ENCODE assay signal across 8 mouse cellular contexts in genomic region chr10:17733057-17733456, GRCm38 (mm10). TPM values are rescaled to one million over a fixed set of nuclear protein-coding genes. Genes with fewer than 3 reads are reported as not detected.
DNase-seq lines count a peak whose midpoint lies in the region; ATAC-seq and TF ChIP-seq lines count a peak whose summit lies in the region.

No protein-coding gene starts in this region.

- H3K4me1 ChIP-seq in liver, embryonic 13.5 days (replicated peaks): peaks cover 7% of the 10 kb centered on the region
- peaks cover 3% of the 10 kb centered on the region; the same call in 1 of the 2 replicates for H3K4me1 ChIP-seq in thymus, adult 2 months (replicated peaks; ENCODE audit: control insufficient read depth, insufficient read depth, low read length)

- no peaks in the 10 kb centered on the region for H3K79me2 ChIP-seq in C2C12 (ENCODE audit: control insufficient read depth, insufficient read depth)

- TF ChIP-seq POLR2A in thymus, adult 2 months (IDR thresholded peaks at IDR 0.05; ENCODE audit: control insufficient read depth, extremely low read depth, insufficient read depth, low read length, poor library complexity): no peak

- no peaks in the 10 kb centered on the region for H3K27me3 ChIP-seq in C2C12 (ENCODE audit: control insufficient read depth, insufficient read depth, insufficient read length)
- no peaks in the 10 kb centered on the region for H3K27me3 ChIP-seq in liver, embryonic 13.5 days
- no peaks in the 10 kb centered on the region for H3K27me3 ChIP-seq in thymus, adult 2 months (ENCODE audit: control insufficient read depth, insufficient read depth, low read length)

- no peaks in the 10 kb centered on the region for H3K79me3 ChIP-seq in C2C12 (ENCODE audit: low read depth)

- H3K27ac ChIP-seq in liver, embryonic 13.5 days: no peak overlapping the region
- no peak overlapping the region for H3K27ac ChIP-seq in thymus, adult 2 months (ENCODE audit: control insufficient read depth, insufficient read depth, low read length)

- WGBS in liver, embryonic 13.5 days (ENCODE audit: insufficient replicate concordance): 23% methylated on average over 4 of the region's 4 CpGs
- 24% methylated on average over 4 of the region's 4 CpGs for WGBS in thymus, adult 2 months

- TF ChIP-seq CTCF in C2C12 (IDR thresholded peaks at IDR 0.05; ENCODE audit: control insufficient read depth, insufficient read depth, insufficient read length): peak; percentile 11
- no peak for TF ChIP-seq CTCF in thymus, adult 2 months (IDR thresholded peaks at IDR 0.05; ENCODE audit: borderline replicate concordance, control insufficient read depth, extremely low read depth, insufficient read depth, low read length, poor library complexity)

- H3K9ac ChIP-seq in liver, embryonic 13.5 days: no peak overlapping the region

- no peak overlapping the region for H3K4me3 ChIP-seq in C2C12 (ENCODE audit: insufficient read depth, poor library complexity, severe bottlenecking)
- H3K4me3 ChIP-seq in liver, embryonic 13.5 days (replicated peaks): no peak overlapping the region
- H3K4me3 ChIP-seq in thymus, adult 2 months (ENCODE audit: control insufficient read depth, insufficient read depth, low read length): no peak overlapping the region

- no peaks in the 10 kb centered on the region for H3K9me3 ChIP-seq in liver, embryonic 13.5 days (replicated peaks)

- DNase-seq in ZHBTc4 (ENCODE audit: low read depth, low spot score): peak; percentile 82
- DNase-seq in cerebellum, postnatal 4 days (ENCODE audit: low spot score in 2 of 2): peak; percentile 76 to 78
- DNase-seq in gastrocnemius, adult 8-10 months (ENCODE audit: low spot score in 2 of 2): peak; percentile 52 to 61
- DNase-seq in kidney, adult 8-10 months: peak; percentile 56 to 86
- peak; percentile 47 for DNase-seq in liver, embryonic 13.5 days
- DNase-seq in thymus, adult 2 months: peak; percentile 80

- ATAC-seq in liver, embryonic 13.5 days (ENCODE audit: low read depth): no peak
- ATAC-seq in neutrophil, adult 5-6 weeks (ENCODE audit: extremely low read depth, insufficient number of reproducible peaks, low FRiP score, poor library complexity, severe bottlenecking): peak; percentile 96

- H3K4me2 ChIP-seq in liver, embryonic 13.5 days: no peak overlapping the region

- no peaks in the 10 kb centered on the region for H3K36me3 ChIP-seq in C2C12 (ENCODE audit: control insufficient read depth, insufficient read depth)
- no peaks in the 10 kb centered on the region for H3K36me3 ChIP-seq in liver, embryonic 13.5 days
- no peaks in the 10 kb centered on the region for H3K36me3 ChIP-seq in thymus, adult 2 months (ENCODE audit: control insufficient read depth, insufficient read depth, low read length)

- no peak overlapping the region for H3ac ChIP-seq in C2C12 (ENCODE audit: control insufficient read depth, insufficient read length, low read depth)

TF ChIP-seq in C2C12, 6 proteins besides CTCF, POLR2A, EP300 and RAD21:
- TF ChIP-seq USF1 (IDR thresholded peaks at IDR 0.05; ENCODE audit: low read depth): no peak
- no peak for TF ChIP-seq FOSL1 (IDR thresholded peaks at IDR 0.05; ENCODE audit: insufficient read depth, low read length, poor library complexity, severe bottlenecking)

RNA-seq across cellular contexts. Expression of gene Cited2, which starts 10.0 kb away (rescaled TPM):
- polyA plus RNA-seq in C2C12 (2012; fragmentation: generic; extraction: Trizol): 136 TPM
- total RNA-seq in gastrocnemius, adult 8-10 months (2022): 10 to 100 TPM; 30.2 to 66.6 (median 41.0) TPM
- polyA plus RNA-seq in liver, embryonic 13.5 days (2015; fragmentation: Nextera tagmentation; extraction: Ambion mirVana): 16.9 and 22.2 TPM in 2 replicates
- 46.3 and 63.8 TPM in 2 replicates for total RNA-seq in neutrophil, adult 5-6 weeks (2017)
- polyA plus RNA-seq in thymus, adult 2 months (2012; rRNA removed): 42.8 and 53.7 TPM in 2 replicates
